Mouse (Mus musculus): ENCODE measurements at regions not wholly inside any gene's neighbourhood (a gene's known extent, or its start where the extent isn't known, plus 50 kb on each side); places are given as distances from the start of the nearest gene placed in this dataset.

- DNase-seq (ENCODE audit: low spot score in 2 of 2): no peak
These were observed 80.0 kb upstream of the Otx2 start for GRCm38 (mm10) chr14:48753517-48754079.

- DNase-seq (ENCODE audit: low spot score in 2 of 2): no peak
These were observed 79.5 kb upstream of the Otx2 start for GRCm38 (mm10) chr14:48753084-48753483.

DNA sequence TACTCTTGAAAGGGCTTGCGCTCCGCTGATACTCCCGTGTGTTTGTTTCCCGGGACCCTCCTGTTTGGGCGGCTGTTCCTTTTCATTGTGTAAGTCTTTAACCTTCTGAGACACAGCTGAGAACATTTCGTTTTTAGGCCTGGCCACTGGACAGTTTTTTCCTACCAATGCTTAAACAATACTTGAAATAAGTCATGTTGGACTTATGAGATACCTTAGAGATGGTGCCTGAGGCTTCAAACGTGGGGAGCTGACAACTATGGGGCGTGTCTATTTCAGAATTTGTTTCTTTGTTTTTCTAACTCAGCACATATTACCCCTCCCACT is 78.9 kb upstream of the Otx2 start:
- DNase-seq (ENCODE audit: low spot score in 2 of 2): no peak

- no peak for DNase-seq (ENCODE audit: low spot score in 2 of 2)
These were observed 78.3 kb upstream of the Otx2 start for GRCm38 (mm10) chr14:48751751-48752578.

DNA sequence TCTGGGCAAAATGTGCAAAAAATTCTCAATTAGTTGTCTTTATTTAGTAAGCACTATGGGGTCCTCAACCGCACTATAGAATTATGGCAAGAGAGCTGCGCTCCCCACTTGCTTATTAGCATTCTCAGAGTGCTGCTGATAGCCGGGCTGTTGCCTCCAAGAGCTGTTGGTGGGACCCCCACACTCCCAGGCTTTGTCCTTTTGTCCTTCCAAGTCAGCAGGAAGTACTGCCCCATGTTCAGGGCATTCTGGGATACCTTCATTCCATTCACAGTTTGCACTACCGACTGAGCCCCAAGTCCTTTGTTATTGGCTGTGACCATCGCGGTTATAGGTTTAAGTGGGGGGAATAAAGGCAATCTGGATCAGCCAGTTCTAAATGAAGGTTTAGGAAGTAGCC is 77.4 kb upstream of the Otx2 start:
- DNase-seq (ENCODE audit: low spot score in 2 of 2): no peak

DNA sequence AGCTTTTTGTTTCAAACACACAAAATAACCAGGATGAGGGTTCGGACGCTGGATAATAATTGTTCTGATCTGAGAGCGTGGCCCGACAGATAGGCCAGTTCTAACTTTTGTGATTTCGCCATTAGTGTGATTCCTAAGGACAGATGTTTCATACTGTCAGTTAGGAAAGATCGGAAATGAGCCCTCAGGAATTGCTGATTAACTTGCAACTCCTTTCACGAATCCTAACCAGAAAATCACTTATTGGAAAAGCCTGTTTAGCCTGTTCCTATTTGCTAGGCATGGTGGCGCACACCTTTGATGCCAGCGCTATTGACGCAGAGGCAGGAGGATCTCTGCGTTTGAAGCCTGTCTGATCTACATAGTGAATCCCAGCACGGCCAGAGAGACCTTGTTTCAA is 75.4 kb upstream of the Otx2 start:
- no peak for DNase-seq (ENCODE audit: low spot score in 2 of 2)

DNA sequence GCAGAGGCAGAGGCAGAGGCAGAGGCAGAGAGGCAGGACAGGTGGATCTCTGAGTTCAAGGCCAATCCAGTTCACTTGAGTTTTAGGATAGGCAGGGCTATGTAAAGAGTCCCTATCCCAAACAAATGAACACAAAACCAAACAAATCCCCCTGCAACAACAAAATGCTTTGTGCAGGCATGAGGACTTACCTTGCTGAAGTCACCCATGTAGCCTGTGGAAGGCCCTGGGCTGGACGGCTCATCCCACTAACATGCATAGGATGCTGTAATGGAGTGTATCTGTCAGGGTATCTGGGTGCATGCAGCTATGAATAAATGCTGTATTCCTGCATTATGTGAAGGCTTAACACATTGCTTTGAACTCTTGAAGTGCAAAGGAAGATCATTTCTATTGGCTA is 74.3 kb upstream of the Otx2 start:
- DNase-seq (ENCODE audit: low spot score in 2 of 2): no peak

- no peak for DNase-seq (ENCODE audit: low spot score in 2 of 2)
These were observed 67.5 kb upstream of the Otx2 start for GRCm38 (mm10) chr14:48740942-48741602.

- no peak for DNase-seq (ENCODE audit: low spot score in 2 of 2)
These were observed 65.5 kb upstream of the Otx2 start for GRCm38 (mm10) chr14:48739121-48739520.

- no peak for DNase-seq (ENCODE audit: low spot score in 2 of 2)
These were observed 65.0 kb upstream of the Otx2 start for GRCm38 (mm10) chr14:48738641-48739040.

- no peak for DNase-seq (ENCODE audit: low spot score in 2 of 2)
These were observed 64.6 kb upstream of the Otx2 start for GRCm38 (mm10) chr14:48738213-48738612.

DNA sequence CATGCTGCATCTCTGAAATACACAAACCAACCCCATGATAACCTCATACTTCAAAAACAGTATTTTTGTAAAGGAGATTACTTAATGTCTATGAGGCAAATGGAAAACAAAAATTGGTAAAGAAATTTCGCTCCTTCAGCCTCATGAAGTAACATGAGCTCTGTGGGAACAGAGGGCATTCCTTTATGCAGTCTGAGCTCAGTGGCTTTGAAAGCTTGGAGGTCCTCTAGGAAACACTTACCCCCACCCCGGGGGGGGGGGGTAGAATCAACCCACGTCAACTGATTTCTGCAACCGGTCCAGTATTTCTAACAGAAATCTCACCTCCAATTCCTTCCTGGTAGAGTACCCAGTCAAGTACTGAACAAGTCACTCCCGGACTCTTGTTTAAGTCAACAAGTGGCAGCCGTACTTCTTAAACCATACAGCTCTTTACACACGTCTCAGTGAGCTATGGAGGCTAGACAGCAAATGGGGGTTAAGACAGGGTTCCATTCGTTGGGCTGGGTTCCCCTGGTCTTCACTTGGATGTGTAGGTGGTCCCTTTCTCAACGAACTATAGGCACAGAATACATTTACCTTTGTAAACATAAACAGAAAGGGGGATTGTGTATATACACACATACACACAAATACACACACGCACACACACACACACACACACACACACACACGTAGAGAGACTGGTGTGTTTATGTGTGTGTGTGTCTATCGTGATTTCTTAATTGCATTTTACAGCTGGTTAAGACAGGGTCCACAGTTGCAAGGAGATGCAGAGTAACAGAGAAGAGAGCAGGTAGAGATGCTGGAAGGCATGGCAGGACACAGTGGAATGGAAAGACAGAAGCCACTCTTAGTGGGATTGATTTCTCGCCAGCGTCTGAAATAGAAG is 63.6 kb upstream of the Otx2 start:
- DNase-seq (ENCODE audit: low spot score in 2 of 2): no peak

DNA sequence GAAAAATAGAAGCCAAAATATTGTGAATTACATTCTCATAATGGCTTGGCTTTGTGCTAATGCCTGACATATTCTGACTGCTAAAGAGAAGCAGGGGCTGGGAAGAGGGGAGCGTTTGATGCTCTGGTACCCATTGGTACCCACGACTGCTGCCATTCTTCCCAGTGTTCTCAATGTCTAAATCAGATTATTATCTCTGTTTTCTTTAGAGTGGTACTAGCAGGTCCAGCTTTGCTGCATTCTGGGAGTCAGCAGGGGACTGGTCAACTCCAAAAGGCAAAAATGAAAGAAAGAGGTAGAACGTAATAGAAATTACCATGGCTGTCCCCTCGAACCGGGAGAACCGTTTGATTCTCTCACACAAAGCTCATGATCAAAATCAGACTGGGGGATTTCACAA is 62.6 kb upstream of the Otx2 start:
- DNase-seq (ENCODE audit: low spot score in 2 of 2): no peak

DNA sequence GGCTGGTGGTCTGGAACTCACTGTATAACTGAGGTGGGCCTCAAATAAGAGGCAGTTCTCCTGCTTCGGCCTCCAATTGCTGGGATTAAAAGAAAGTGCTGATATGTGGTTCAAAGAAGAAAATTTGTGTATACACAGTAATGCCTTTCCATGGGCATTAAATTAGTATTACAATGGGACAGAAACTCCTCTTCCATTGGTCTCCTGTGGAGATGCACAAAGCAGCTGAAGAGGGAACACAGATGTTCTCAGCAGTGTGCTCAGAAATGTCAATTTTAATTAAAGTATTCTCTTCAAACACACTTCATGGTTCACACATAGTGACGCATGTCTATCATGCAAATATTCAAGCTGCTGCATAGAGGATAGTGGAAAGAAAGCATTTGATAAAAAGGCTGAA is 56.4 kb upstream of the Otx2 start:
- DNase-seq (ENCODE audit: low spot score in 2 of 2): no peak
